Mouse (Mus musculus) liver, embryonic 15.5 days (tissue): ENCODE measurements at regions not wholly inside any gene's neighbourhood (a gene's known extent, or its start where the extent isn't known, plus 50 kb on each side); places are given as distances from the start of the nearest gene placed in this dataset.

ENCODE experiments used
- ATAC-seq: fragments of 200-750 bp; cut with Nextera tagmentation; 2 replicates; pipeline ENCODE4 v1.8.0; 2017; ENCODE audit warnings: moderate number of reproducible peaks, mild to moderate bottlenecking, moderate library complexity; ENCODE audit not compliant: insufficient read depth
- H3K27ac ChIP-seq: fragments of 300-500 bp; sonication (generic); replicated peaks from 2 replicates; pipeline ENCODE4 v1.5.1; 2015; ENCODE audit warnings: mild to moderate bottlenecking, inconsistent platforms
- H3K27me3 ChIP-seq: fragments of 300-500 bp; sonication (generic); 2 replicates; pipeline ENCODE4 v1.6.1; 2015; ENCODE audit warnings: mild to moderate bottlenecking, inconsistent platforms
- H3K36me3 ChIP-seq: fragments of 300-500 bp; sonication (generic); replicated peaks from 2 replicates; pipeline ENCODE4 v1.6.1; 2015; ENCODE audit warnings: moderate library complexity, mild to moderate bottlenecking, inconsistent platforms
- H3K4me1 ChIP-seq: fragments of 300-500 bp; sonication (generic); replicated peaks from 2 replicates; pipeline ENCODE4 v1.6.1; 2015; ENCODE audit warnings: inconsistent platforms
- H3K4me2 ChIP-seq: fragments of 300-500 bp; sonication (generic); 2 replicates; pipeline ENCODE4 v1.6.1; 2015; ENCODE audit warnings: moderate library complexity, mild to moderate bottlenecking, inconsistent platforms
- H3K4me3 ChIP-seq: fragments of 300-500 bp; sonication (generic); replicated peaks from 2 replicates; pipeline ENCODE4 v1.5.1; 2015; ENCODE audit warnings: mild to moderate bottlenecking, inconsistent platforms
- H3K9ac ChIP-seq: fragments of 300-500 bp; sonication (generic); 2 replicates; pipeline ENCODE4 v1.6.1; 2015; ENCODE audit warnings: moderate library complexity, mild to moderate bottlenecking, inconsistent platforms
- H3K9me3 ChIP-seq: fragments of 300-500 bp; sonication (generic); replicated peaks from 2 replicates; pipeline ENCODE4 v1.6.1; 2016; ENCODE audit warnings: inconsistent platforms
- WGBS: fragments of 180-500 bp; shearing (Covaris S2); methylation state at CpG from one replicate; pipeline ENCODE4 v1.1.7; 2015; ENCODE audit warnings: mixed read lengths; ENCODE audit not compliant: insufficient replicate concordance; 5-methylcytosine and 5-hydroxymethylcytosine counted together

DNA sequence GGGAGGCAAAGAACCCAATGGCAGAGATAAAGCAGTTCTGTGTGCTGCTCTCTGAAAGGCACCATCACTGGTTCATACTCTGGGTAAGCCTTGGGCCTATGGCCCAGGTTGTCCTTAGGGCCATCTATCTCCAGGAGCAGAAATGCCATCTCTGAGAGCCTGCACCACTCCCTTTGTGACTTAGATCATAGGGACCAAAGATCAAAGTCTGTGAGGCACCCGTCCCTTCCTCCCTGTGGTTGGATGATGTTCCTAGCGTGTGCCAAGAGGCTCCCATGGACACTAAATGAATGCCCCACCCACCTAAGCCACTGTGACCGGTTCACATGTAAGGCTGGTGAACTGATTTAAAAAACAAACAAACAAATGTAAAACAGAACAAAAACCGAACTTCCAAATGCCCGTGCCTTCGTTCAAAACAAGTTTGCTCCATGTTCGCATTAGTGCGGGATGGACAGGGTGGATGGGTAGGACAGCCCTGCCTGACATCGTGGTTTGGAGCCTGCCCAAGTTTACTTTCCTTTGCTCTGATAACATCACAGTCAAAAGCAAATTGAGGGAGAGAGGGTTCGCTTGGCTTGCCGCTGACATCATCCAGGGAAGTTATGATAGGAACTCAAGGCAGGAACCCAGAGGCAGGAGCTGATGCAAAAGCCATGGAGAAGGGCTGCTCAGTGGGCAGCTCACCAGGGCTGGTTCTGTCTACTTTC lies 418.6 kb downstream of the Med13l start:
- WGBS: 56% methylated on average over 11 of the region's 11 CpGs
- Histone ChIP-seq H3K4me3 (no peak overlapping the region), H3K9me3 (no peaks in the 10 kb centered on the region), H3K27ac (no peak overlapping the region), H3K4me1 (no peaks in the 10 kb centered on the region), H3K9ac (no peak overlapping the region), H3K4me2 (no peak overlapping the region), H3K27me3 (no peaks in the 10 kb centered on the region), H3K36me3 (no peaks in the 10 kb centered on the region)
- ATAC-seq: no peak

DNA sequence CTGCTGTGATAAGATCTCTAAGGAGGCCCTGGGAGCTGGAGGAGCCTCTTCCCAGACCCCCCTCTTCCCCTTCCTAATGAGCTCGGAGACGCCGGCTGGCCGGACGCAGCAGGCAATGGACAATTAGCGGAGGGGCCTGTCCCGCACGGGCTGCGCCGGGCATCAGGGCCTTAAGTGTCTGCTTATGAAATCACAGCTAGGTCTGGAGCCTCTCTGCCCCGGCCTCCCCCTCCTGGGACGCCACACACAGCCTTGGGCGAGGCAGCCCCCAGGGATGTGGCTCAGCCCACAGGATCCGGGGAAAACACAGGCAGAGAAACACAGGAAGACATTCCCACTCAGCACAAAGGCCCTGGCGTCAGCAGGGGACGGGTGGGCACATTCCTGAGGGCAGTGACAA lies 420.6 kb downstream of the Med13l start:
- 19% methylated on average over 15 of the region's 16 CpGs for WGBS

DNA sequence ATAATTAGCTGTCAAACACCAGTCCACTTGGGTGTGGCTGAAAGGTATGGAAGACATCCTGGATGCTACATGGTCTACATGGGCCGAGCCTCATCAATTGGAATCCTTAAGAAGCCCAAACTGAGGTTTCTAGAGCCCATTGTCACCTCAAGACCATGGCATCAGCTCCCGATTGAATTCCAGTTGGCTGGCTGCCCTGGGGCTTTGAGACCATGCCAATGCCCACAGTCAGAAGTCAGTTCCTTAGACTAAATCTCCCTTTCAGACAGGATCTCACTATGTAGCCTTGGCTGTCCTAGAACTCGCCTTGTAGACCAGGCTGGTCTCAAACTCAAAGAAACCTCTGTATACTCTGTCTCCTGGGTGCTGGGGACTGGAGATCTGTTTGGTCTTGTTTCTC lies 423.8 kb downstream of the Med13l start:
- Histone ChIP-seq H3K27ac (no peak overlapping the region), H3K4me3 (no peak overlapping the region), H3K4me1 (no peaks in the 10 kb centered on the region), H3K4me2 (no peak overlapping the region), H3K27me3 (no peaks in the 10 kb centered on the region), H3K9me3 (no peaks in the 10 kb centered on the region), H3K36me3 (no peaks in the 10 kb centered on the region), H3K9ac (no peak overlapping the region)
- ATAC-seq: no peak
- 49% methylated on average over 3 of the region's 3 CpGs for WGBS

More for the DNA sequence above, 420.6 kb downstream of the Med13l start:
- Histone ChIP-seq H3K27ac (no peak overlapping the region), H3K9ac (no peak overlapping the region), H3K4me1 (no peaks in the 10 kb centered on the region), H3K36me3 (no peaks in the 10 kb centered on the region), H3K4me3 (no peak overlapping the region), H3K4me2 (no peak overlapping the region), H3K9me3 (no peaks in the 10 kb centered on the region), H3K27me3 (no peaks in the 10 kb centered on the region)
- ATAC-seq: no peak

DNA sequence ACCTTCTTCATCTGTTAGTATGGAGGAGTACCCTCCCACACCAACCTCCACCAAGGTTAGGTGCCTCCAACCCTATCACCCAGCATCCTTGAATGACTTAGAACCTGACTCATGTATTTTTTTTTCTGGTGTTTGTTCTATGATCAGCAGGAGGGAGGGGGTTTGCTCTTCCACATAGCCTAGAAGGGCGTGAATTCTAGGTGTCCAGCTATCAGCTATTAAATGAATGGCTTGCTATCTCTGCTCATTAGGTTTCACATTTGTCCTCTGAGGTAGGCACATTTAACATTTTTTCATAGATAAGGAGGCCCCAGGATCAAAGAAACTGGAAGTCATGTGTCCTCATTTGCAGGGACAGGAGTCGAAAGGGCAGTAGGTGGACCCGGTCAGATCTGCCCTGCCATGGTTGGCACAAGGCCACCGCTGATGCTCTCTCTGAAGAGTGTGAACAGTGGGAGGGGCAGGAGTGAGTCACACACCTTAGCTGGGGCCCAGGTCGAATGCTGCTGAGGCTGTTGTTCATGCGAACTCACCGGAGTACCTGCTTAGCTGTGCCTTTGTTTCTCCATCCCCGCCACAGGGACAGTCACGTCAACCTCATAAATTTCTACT lies 424.4 kb downstream of the Med13l start:
- Histone ChIP-seq H3K4me3 (no peak overlapping the region), H3K36me3 (no peaks in the 10 kb centered on the region), H3K27me3 (no peaks in the 10 kb centered on the region), H3K4me2 (no peak overlapping the region), H3K27ac (no peak overlapping the region), H3K4me1 (no peaks in the 10 kb centered on the region), H3K9ac (no peak overlapping the region), H3K9me3 (no peaks in the 10 kb centered on the region)
- no peak for ATAC-seq
- 62% methylated on average over 9 of the region's 9 CpGs for WGBS

DNA sequence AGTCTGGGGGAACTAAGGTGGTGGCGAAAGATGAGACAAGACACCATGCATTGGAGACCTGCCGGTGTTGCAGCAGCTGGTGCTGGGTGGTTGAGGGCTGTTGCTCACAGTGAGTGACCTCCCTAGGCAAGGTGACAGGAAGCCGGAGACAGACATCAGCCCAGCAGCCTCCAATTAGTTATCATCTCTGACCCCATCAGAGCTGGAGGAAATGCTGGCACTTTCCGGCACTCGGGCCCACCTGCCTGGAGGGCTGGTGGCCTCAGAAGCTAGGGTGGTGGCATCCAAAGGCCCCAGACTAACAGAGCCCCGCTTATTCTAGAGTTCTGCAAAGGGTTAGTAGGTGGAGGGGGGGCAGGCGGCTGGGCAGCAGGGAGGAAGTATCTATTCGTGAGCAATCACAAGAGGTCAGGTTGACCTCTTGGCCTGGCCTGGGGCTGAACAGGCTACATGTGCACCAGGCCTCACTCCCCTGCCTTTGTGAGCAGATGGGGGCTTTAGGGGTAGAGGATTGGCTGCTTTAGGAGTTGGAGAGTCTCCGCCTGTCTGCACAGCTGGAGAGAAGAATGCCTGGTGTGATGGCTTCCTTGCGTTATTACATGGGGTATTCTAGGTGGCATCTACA lies 427.0 kb downstream of the Med13l start:
- Histone ChIP-seq H3K36me3 (no peaks in the 10 kb centered on the region), H3K9ac (no peak overlapping the region), H3K4me3 (no peak overlapping the region), H3K4me2 (no peak overlapping the region), H3K27me3 (no peaks in the 10 kb centered on the region), H3K4me1 (no peaks in the 10 kb centered on the region), H3K9me3 (no peaks in the 10 kb centered on the region), H3K27ac (no peak overlapping the region)
- no peak for ATAC-seq
- 53% methylated on average over 10 of the region's 10 CpGs for WGBS

DNA sequence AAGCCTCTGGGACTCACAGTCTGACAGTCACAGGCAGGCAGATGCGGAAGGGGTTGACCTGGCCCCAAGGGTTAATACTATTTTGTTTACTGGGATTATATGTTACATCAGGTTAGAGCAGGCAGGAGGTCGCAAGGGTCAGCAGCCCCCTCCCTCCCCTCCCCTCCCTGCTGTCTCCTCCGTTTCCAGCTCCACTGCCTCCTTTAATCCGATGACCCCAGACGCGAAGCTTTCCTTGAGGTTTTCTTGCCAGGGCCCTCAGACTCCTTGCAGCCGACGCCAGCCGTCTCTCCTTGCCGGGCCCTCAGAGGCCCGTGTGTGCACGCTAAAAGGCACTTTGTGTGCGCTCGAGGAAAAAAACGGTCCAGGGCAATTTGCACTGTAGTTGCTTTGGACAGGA lies 438.6 kb downstream of the Med13l start:
- 25% methylated on average over 15 of the region's 15 CpGs for WGBS
- no peak for ATAC-seq
- Histone ChIP-seq H3K27me3 (no peaks in the 10 kb centered on the region; the same call in 1 of the 2 replicates), H3K9me3 (no peaks in the 10 kb centered on the region), H3K9ac (no peak overlapping the region), H3K4me3 (no peak overlapping the region), H3K36me3 (no peaks in the 10 kb centered on the region), H3K4me1 (no peaks in the 10 kb centered on the region), H3K27ac (no peak overlapping the region), H3K4me2 (no peak overlapping the region)

DNA sequence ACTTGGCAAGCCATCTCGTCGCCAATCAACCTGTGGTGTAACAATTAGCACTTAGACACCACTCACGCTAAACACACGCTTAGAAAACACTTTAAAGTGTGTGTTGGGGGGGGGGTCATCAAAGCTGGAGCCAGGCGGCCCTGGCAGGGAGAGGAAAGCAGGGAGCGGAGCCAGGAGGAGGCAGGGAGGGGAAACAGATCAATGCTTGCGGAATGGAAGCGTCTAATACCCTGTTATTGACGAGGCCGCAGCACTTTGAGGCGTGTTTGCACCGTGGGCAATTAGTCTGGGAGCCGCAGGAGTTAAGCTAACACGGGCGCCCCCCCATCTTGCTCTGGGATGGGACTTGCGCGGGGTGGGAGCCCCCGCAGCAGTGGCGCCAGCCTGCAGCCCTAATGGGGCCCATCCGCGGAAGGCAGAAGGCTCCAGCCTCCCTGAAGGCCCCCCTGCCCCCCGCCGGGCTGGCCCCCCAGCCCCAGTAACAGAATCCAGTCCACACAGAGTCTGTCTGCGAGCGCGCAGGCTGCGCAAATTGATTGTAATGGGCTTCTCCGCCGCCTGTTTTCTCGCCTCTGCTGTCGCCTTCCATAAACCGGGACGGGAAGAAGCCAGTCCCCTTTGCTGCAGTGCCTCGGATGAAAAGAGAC lies 445.5 kb downstream of the Med13l start:
- H3K9me3 ChIP-seq: no peaks in the 10 kb centered on the region
- peak overlapping the region; percentile 10; the same call in 1 of the 2 replicates for H3K4me2 ChIP-seq
- no peak overlapping the region for H3K27ac ChIP-seq
- no peaks in the 10 kb centered on the region for H3K4me1 ChIP-seq
- no peak overlapping the region for H3K4me3 ChIP-seq
- ATAC-seq: no peak
- no peak overlapping the region for H3K9ac ChIP-seq
- H3K36me3 ChIP-seq: no peaks in the 10 kb centered on the region
- H3K27me3 ChIP-seq: peaks cover 25% of the 10 kb centered on the region
- 3% methylated on average over 34 of the region's 34 CpGs for WGBS

DNA sequence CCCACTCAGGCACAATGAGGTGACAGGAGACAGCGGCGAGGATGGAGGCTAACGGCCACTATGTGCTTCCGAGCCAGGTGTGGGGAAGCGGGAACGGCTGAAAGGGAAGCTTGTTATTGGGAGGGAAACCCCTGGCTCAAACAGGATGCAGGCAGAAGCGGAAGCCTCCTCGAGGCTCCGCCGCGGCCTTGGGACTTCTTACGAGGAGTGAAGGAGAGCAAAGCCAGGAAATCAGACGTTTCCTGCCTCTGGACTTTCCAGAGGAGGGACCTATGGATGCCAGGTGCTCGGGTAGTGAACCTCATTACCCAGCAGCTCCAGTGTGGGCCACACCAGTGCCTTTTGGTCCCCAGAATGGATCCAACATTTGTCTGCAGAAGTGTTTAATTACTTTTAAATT lies 449.6 kb downstream of the Med13l start:
- Histone ChIP-seq H3K4me1 (no peaks in the 10 kb centered on the region), H3K27me3 (peaks cover 23% of the 10 kb centered on the region), H3K4me3 (no peak overlapping the region), H3K27ac (no peak overlapping the region), H3K36me3 (no peaks in the 10 kb centered on the region), H3K9me3 (no peaks in the 10 kb centered on the region), H3K4me2 (no peak overlapping the region), H3K9ac (no peak overlapping the region)
- WGBS: 27% methylated on average over 14 of the region's 14 CpGs
- ATAC-seq: no peak

DNA sequence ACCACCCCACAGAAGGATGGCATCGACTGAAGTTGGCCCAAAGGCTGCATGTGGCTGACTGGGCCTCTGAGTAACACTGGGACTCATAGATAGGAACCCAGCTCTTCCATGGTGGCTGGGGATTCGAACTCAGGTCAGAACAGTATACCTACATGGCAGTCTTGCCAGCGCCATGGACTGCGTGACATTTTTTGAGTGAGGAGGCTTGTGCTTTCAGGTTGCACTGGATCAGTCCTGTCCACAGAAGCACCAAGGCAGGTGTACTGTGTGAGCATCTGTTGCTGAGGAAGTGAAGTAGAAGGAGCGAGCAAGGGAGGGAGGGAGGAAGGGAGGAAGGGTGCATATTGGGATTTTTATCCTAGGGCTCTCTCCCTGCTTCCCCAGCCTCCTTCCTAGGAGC lies 454.7 kb downstream of the Med13l start:
- ATAC-seq: no peak
- H3K9me3 ChIP-seq: no peaks in the 10 kb centered on the region
- H3K4me2 ChIP-seq: no peak overlapping the region
- H3K27ac ChIP-seq: no peak overlapping the region
- no peak overlapping the region for H3K9ac ChIP-seq
- H3K27me3 ChIP-seq: no peaks in the 10 kb centered on the region
- H3K36me3 ChIP-seq: no peaks in the 10 kb centered on the region
- no peaks in the 10 kb centered on the region for H3K4me1 ChIP-seq
- no peak overlapping the region for H3K4me3 ChIP-seq
- 68% methylated on average over 5 of the region's 5 CpGs for WGBS

DNA sequence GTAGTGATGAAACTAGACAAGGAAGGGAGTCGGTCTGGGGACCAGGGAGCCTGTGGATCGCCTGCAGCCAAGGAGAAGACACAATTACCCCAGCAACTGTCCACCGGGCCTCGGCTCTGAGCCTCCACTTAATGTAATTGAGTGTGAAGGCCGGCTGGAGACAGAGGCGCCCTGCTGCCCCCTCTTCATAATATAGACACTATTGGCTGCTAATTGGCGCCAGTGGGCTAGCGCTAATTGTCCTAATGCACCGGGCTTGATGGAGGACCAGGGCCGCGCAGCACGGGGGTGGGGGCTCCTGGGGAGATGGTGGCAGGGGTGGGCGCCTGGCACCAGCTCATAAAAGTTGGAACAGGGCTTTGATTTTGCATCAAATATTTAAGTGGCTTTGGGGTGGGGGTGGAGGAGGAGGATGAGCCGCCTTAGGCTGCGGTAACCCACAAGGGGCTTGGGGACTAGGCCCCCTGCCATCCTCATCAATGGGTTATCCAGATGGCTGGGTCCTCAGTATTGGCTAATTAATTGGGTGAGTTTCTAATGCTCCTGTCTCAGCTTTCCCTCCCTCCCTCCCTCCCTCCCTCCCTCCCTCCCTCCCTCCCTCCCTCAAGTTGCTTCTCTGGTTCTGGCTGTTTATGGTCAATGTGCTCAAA lies 455.3 kb downstream of the Med13l start:
- H3K27ac ChIP-seq: no peak overlapping the region
- H3K9me3 ChIP-seq: no peaks in the 10 kb centered on the region
- WGBS: 29% methylated on average over 15 of the region's 15 CpGs
- H3K27me3 ChIP-seq: no peaks in the 10 kb centered on the region
- no peak overlapping the region for H3K4me3 ChIP-seq
- no peak overlapping the region for H3K4me2 ChIP-seq
- no peak overlapping the region for H3K9ac ChIP-seq
- no peaks in the 10 kb centered on the region for H3K36me3 ChIP-seq
- H3K4me1 ChIP-seq: no peaks in the 10 kb centered on the region
- no peak for ATAC-seq

DNA sequence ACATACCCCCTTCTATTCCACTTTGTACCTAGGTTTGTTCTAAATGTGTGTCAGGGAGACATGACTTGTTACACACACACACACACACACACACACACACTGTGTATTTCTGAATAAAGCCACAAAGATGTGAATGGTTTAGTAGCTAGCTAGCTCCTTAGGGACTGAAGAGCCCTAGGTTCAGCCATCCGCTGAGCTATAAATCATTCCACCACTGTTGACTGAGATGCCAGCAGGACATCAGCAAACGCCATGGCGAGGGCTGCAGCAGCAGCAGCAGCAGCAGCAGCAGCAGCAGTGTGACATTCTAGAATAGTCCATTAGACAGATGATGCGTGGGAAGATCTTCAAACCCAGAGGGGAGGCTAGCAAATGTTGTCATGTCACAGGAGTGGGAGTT lies 455.9 kb downstream of the Med13l start:
- H3K4me2 ChIP-seq: no peak overlapping the region
- H3K36me3 ChIP-seq: no peaks in the 10 kb centered on the region
- WGBS: 39% methylated on average over 4 of the region's 4 CpGs
- no peak overlapping the region for H3K27ac ChIP-seq
- no peaks in the 10 kb centered on the region for H3K9me3 ChIP-seq
- H3K4me3 ChIP-seq: no peak overlapping the region
- no peaks in the 10 kb centered on the region for H3K27me3 ChIP-seq
- H3K4me1 ChIP-seq: no peaks in the 10 kb centered on the region
- no peak overlapping the region for H3K9ac ChIP-seq
- no peak for ATAC-seq
